Mouse (Mus musculus): ENCODE data around the gene Elmo3. TPM values are rescaled to one million over a fixed set of nuclear protein-coding genes. Genes with fewer than 3 reads are reported as not detected.

The Elmo3 gene
- total and polyA plus RNA-seq, 3 experiments = 0.72 to 1.4 (median 1.3) TPM

DNA sequence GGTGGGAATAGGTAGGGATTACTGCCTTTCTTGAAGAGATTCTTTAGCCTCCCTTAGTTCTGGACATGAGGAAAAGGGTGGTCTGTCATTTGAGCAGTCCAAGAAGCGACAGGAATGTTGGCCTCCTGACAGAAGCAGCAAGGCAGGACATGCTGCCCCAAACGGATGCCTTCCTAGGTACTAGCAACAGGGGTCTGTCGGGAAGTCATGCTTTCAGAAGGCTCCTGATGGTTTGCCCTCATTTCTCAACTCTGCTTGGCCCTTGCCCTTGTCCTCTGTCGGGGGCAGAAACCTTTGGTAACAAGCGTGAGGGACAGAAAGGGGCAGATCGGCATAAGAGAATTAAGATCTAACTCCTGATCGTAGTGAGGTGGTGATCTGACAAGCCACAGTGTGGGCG lies 4.7 kb downstream of the Elmo3 start:
- Histone ChIP-seq H3K27me3 (replicated peaks) (no peaks in the 10 kb centered on the region), H3K27ac (ENCODE audit: insufficient read depth, low read depth) (no peak overlapping the region), H3K79me2 (replicated peaks; ENCODE audit: control insufficient read depth, extremely low read depth, insufficient read depth, poor library complexity, severe bottlenecking) (no peaks in the 10 kb centered on the region), H3K9me3 (replicated peaks; ENCODE audit: low read length) (peaks cover 2% of the 10 kb centered on the region), H3K4me1 (ENCODE audit: control insufficient read depth in 1 of 2, insufficient read depth in 2 of 2) (peaks cover 0 to 17% of the 10 kb centered on the region in 2 experiments; a peak in 2 of 4 replicates), H3K4me2 (ENCODE audit: insufficient read depth, low read depth, poor library complexity, severe bottlenecking) (no peak overlapping the region), H3K36me3 (replicated peaks in 1 of 2; ENCODE audit: control insufficient read depth in 1 of 2, insufficient read depth in 1 of 2, low read length in 1 of 2) (peaks cover 90 to 99% of the 10 kb centered on the region in 2 experiments), H3K9ac (ENCODE audit: insufficient read depth, low read depth) (no peak overlapping the region), H3K4me3 (replicated peaks in 1 of 3; ENCODE audit: low read depth in 2 of 3, low read length in 2 of 3, poor library complexity in 1 of 3) (no peak overlapping the region)
- DNase-seq (ENCODE audit: extremely low read depth) = no peak
- in situ Hi-C loops (cut with MboI; ENCODE audit: low pct_ligation_motif_present, low pct_unique_long_range_greater_than_20kb, low sequenced_read_pairs) (no loop called here), dilution Hi-C loops (cut with MboI; ENCODE audit: extremely low pct_ligation_motif_present, extremely low pct_unique_long_range_greater_than_20kb, low sequenced_read_pairs) (no loop called here)
- TF ChIP-seq CTCF (conservative IDR thresholded peaks at IDR 0.05 in 1 of 2, IDR thresholded peaks at IDR 0.05 in 1 of 2; ENCODE audit: low read depth in 2 of 2, low read length in 2 of 2) (no peak), GABPA (IDR thresholded peaks at IDR 0.05; ENCODE audit: insufficient replicate concordance, low read depth, low read length) (no peak), RAD21 (IDR thresholded peaks at IDR 0.05; ENCODE audit: low read depth, low read length) (no peak), MAZ (IDR thresholded peaks at IDR 0.05; ENCODE audit: low read depth, low read length) (no peak), ZKSCAN1 (IDR thresholded peaks at IDR 0.05; ENCODE audit: borderline replicate concordance, low read depth, low read length) (no peak)

GRCm38 (mm10) chr8:105311718-105312117 lies 6.3 kb downstream of the Elmo3 start:
- peaks cover 89 to 99% of the 10 kb centered on the region in 2 experiments for H3K36me3 ChIP-seq (replicated peaks in 1 of 2; ENCODE audit: control insufficient read depth in 1 of 2, insufficient read depth in 1 of 2, low read length in 1 of 2)
- no peak overlapping the region for H3K27ac ChIP-seq (ENCODE audit: insufficient read depth, low read depth)

GRCm38 (mm10) chr8:105312891-105313481 lies 7.6 kb downstream of the Elmo3 start:
- in situ Hi-C loops (cut with MboI; ENCODE audit: low pct_ligation_motif_present, low pct_unique_long_range_greater_than_20kb, low sequenced_read_pairs) (no loop called here), dilution Hi-C loops (cut with MboI; ENCODE audit: extremely low pct_ligation_motif_present, extremely low pct_unique_long_range_greater_than_20kb, low sequenced_read_pairs) (no loop called here)
- no peak overlapping the region for H3K27ac ChIP-seq (ENCODE audit: insufficient read depth, low read depth)
- TF ChIP-seq USF2 (conservative IDR thresholded peaks at IDR 0.05; ENCODE audit: low read depth, low read length) = no peak
- no peak for TF ChIP-seq TBP (conservative IDR thresholded peaks at IDR 0.05; ENCODE audit: low read depth, low read length)
- TF ChIP-seq MEF2A (IDR thresholded peaks at IDR 0.05; ENCODE audit: borderline replicate concordance, low read depth, low read length) = no peak
- TF ChIP-seq MAFK (IDR thresholded peaks at IDR 0.05; ENCODE audit: insufficient replicate concordance, low read length) = no peak
- no peak for TF ChIP-seq ZMIZ1 (IDR thresholded peaks at IDR 0.05; ENCODE audit: low read depth, low read length)
- TF ChIP-seq KAT2A (IDR thresholded peaks at IDR 0.05; ENCODE audit: insufficient replicate concordance, low read length) = no peak
- TF ChIP-seq ETS1 (conservative IDR thresholded peaks at IDR 0.05; ENCODE audit: low read depth, low read length) = no peak
- TF ChIP-seq POLR2A (IDR thresholded peaks at IDR 0.05; ENCODE audit: low read depth, low read length) = no peak
- no peak for TF ChIP-seq UBTF (IDR thresholded peaks at IDR 0.05; ENCODE audit: low read depth, low read length)
- TF ChIP-seq PAX5 (IDR thresholded peaks at IDR 0.05; ENCODE audit: low read length) = no peak
- no peak for TF ChIP-seq CTCF (conservative IDR thresholded peaks at IDR 0.05 in 1 of 2, IDR thresholded peaks at IDR 0.05 in 1 of 2; ENCODE audit: low read depth in 2 of 2, low read length in 2 of 2)
- TF ChIP-seq TCF12 (IDR thresholded peaks at IDR 0.05; ENCODE audit: low read depth, low read length) = no peak
- TF ChIP-seq ELF1 (IDR thresholded peaks at IDR 0.05; ENCODE audit: low read depth, low read length) = no peak
- no peak for TF ChIP-seq MAX (IDR thresholded peaks at IDR 0.05; ENCODE audit: low read length)
- TF ChIP-seq ZC3H11A (IDR thresholded peaks at IDR 0.05; ENCODE audit: low read depth, low read length) = no peak
- no peak for TF ChIP-seq NRF1 (IDR thresholded peaks at IDR 0.05; ENCODE audit: low read depth, low read length)
- no peak overlapping the region for H3K9ac ChIP-seq (ENCODE audit: insufficient read depth, low read depth)
- no peak for DNase-seq (ENCODE audit: extremely low read depth)
- H3K4me2 ChIP-seq (ENCODE audit: insufficient read depth, low read depth, poor library complexity, severe bottlenecking) = no peak overlapping the region
- no peaks in the 10 kb centered on the region for H3K4me1 ChIP-seq (ENCODE audit: control insufficient read depth in 1 of 2, insufficient read depth in 2 of 2)
- H3K36me3 ChIP-seq (replicated peaks in 1 of 2; ENCODE audit: control insufficient read depth in 1 of 2, insufficient read depth in 1 of 2, low read length in 1 of 2) = peaks cover 79 to 99% of the 10 kb centered on the region in 2 experiments
- no peaks in the 10 kb centered on the region for H3K27me3 ChIP-seq (replicated peaks)
- no peak overlapping the region for H3K4me3 ChIP-seq (replicated peaks in 1 of 3; ENCODE audit: low read depth in 2 of 3, low read length in 2 of 3, poor library complexity in 1 of 3)
- no peaks in the 10 kb centered on the region for H3K79me2 ChIP-seq (replicated peaks; ENCODE audit: control insufficient read depth, extremely low read depth, insufficient read depth, poor library complexity, severe bottlenecking)
- peaks cover 2% of the 10 kb centered on the region for H3K9me3 ChIP-seq (replicated peaks; ENCODE audit: low read length)

More at GRCm38 (mm10) chr8:105311718-105312117, 6.3 kb downstream of the Elmo3 start:
- Histone ChIP-seq H3K4me3 (replicated peaks in 1 of 3; ENCODE audit: low read depth in 2 of 3, low read length in 2 of 3, poor library complexity in 1 of 3) (no peak overlapping the region), H3K27me3 (replicated peaks) (no peaks in the 10 kb centered on the region), H3K79me2 (replicated peaks; ENCODE audit: control insufficient read depth, extremely low read depth, insufficient read depth, poor library complexity, severe bottlenecking) (no peaks in the 10 kb centered on the region), H3K4me1 (ENCODE audit: control insufficient read depth in 1 of 2, insufficient read depth in 2 of 2) (peaks cover 0 to 2% of the 10 kb centered on the region in 2 experiments; a peak in 2 of 4 replicates), H3K9me3 (replicated peaks; ENCODE audit: low read length) (peaks cover 2% of the 10 kb centered on the region), H3K9ac (ENCODE audit: insufficient read depth, low read depth) (no peak overlapping the region), H3K4me2 (ENCODE audit: insufficient read depth, low read depth, poor library complexity, severe bottlenecking) (no peak overlapping the region)
- in situ Hi-C loops (cut with MboI; ENCODE audit: low pct_ligation_motif_present, low pct_unique_long_range_greater_than_20kb, low sequenced_read_pairs) = no loop called here
- DNase-seq (ENCODE audit: extremely low read depth) = no peak
- no peak for TF ChIP-seq SMC3 (IDR thresholded peaks at IDR 0.05; ENCODE audit: low read depth, low read length)
- no peak for TF ChIP-seq MEF2A (IDR thresholded peaks at IDR 0.05; ENCODE audit: borderline replicate concordance, low read depth, low read length)
- no peak for TF ChIP-seq BHLHE40 (IDR thresholded peaks at IDR 0.05; ENCODE audit: low read depth, low read length)
- no peak for TF ChIP-seq NRF1 (IDR thresholded peaks at IDR 0.05; ENCODE audit: low read depth, low read length)
- no peak for TF ChIP-seq TCF12 (IDR thresholded peaks at IDR 0.05; ENCODE audit: low read depth, low read length)
- TF ChIP-seq MYC (IDR thresholded peaks at IDR 0.05; ENCODE audit: low read depth, low read length) = no peak
- no peak for TF ChIP-seq RAD21 (IDR thresholded peaks at IDR 0.05; ENCODE audit: low read depth, low read length)
- dilution Hi-C loops (cut with MboI; ENCODE audit: extremely low pct_ligation_motif_present, extremely low pct_unique_long_range_greater_than_20kb, low sequenced_read_pairs) = no loop called here

Data from CH12.LX (cell line).